Mouse (Mus musculus): ENCODE measurements around the gene Hexim2.

- no peak for TF ChIP-seq CTCF (IDR thresholded peaks at IDR 0.05; ENCODE audit: control insufficient read depth, insufficient read depth, low read length)
- TF ChIP-seq POLR2A (IDR thresholded peaks at IDR 0.05; ENCODE audit: borderline replicate concordance, control insufficient read depth, low read depth, low read length) = no peak
Observed at GRCm38 (mm10) chr11:103147766-103148165, 15.5 kb downstream of the Hexim2 start.

Data from bone marrow, adult 2 months (tissue).